Mouse (Mus musculus) thymus, adult 2 months (tissue): ENCODE measurements around the gene Piwil1. TPM values are rescaled to one million over a fixed set of nuclear protein-coding genes. Genes with fewer than 3 reads are reported as not detected.
A peak's percentile ranks its signal among the peaks of the same experiment; 100 is the strongest.

Experiments
- DNase-seq: peaks from one replicate; pipeline ENCODE4 v3.0.0; 2021
- H3K27ac ChIP-seq: fragments of 200-500 bp; 2 replicates; pipeline ENCODE4 v1.5.1; 2012; ENCODE audit warnings: low read length, control low read depth; ENCODE audit not compliant: control insufficient read depth, insufficient read depth
- H3K27me3 ChIP-seq: fragments of 200-500 bp; 2 replicates; pipeline ENCODE4 v1.6.1; 2012; ENCODE audit warnings: mild to moderate bottlenecking, low read length, moderate library complexity, mixed read lengths; ENCODE audit not compliant: control insufficient read depth, insufficient read depth
- H3K36me3 ChIP-seq: fragments of 200-500 bp; 2 replicates; pipeline ENCODE4 v1.6.1; 2012; ENCODE audit warnings: mild to moderate bottlenecking, low read length, moderate library complexity; ENCODE audit not compliant: control insufficient read depth, insufficient read depth
- H3K4me1 ChIP-seq: fragments of 200-500 bp; replicated peaks from 2 replicates; pipeline ENCODE4 v1.6.1; 2012; ENCODE audit warnings: low read length; ENCODE audit not compliant: control insufficient read depth, insufficient read depth
- H3K4me3 ChIP-seq: fragments of 200-500 bp; 2 replicates; pipeline ENCODE4 v1.5.1; 2012; ENCODE audit warnings: mild to moderate bottlenecking, low read length, control low read depth, moderate library complexity; ENCODE audit not compliant: control insufficient read depth, insufficient read depth
- CTCF ChIP-seq: fragments of 200-500 bp; IDR thresholded peaks from 2 replicates; pipeline ENCODE4 v1.5.1; 2012; ENCODE audit warnings: mild to moderate bottlenecking, control low read depth, low read length, moderate library complexity, borderline replicate concordance; ENCODE audit not compliant: control insufficient read depth, poor library complexity, insufficient read depth; ENCODE audit errors: extremely low read depth
- POLR2A ChIP-seq: fragments of 200-500 bp; IDR thresholded peaks from 2 replicates; pipeline ENCODE4 v1.6.1; 2012; ENCODE audit warnings: mild to moderate bottlenecking, low read length, control low read depth, moderate library complexity; ENCODE audit not compliant: control insufficient read depth, poor library complexity, insufficient read depth; ENCODE audit errors: extremely low read depth
- WGBS: fragments of 180-500 bp; shearing (Covaris S2); methylation state at CpG from one replicate; pipeline ENCODE4 v1.1.7; 2018; 5-methylcytosine and 5-hydroxymethylcytosine counted together
- polyA plus RNA-seq: library from polyadenylated mRNA; depleted of rRNA; stranded (reverse); fragments of >200 nt; gene quantifications from 2 replicates; pipeline ENCODE4 v1.2.3, GENCODE M21; 2012

Gene Piwil1
- polyA plus RNA-seq, 1 experiment = 0.08 TPM

DNA sequence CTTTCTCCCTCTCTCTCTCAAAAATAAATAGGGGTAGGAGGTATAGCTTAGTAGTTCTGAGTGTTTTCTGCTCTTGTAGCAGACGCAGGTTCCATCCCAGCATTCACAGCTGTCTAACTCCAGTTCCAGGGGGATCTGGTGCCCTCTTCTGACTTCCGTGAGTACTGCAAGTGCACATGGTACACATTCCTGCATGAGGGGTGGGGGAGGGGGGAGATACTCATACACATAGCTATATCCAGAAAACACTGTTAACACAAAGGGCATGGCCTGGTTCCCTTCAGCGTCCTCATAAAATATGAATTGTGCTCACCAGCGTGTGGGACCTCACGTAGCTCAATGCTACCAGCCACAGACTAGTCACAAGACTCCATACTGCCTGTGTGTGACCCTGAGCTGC, 27.0 kb downstream of the Piwil1 start:
- no peak overlapping the region for H3K27ac ChIP-seq
- H3K4me1 ChIP-seq = no peaks in the 10 kb centered on the region
- no peak overlapping the region for H3K4me3 ChIP-seq
- H3K36me3 ChIP-seq = no peaks in the 10 kb centered on the region
- no peaks in the 10 kb centered on the region for H3K27me3 ChIP-seq
- WGBS = 82% methylated on average over 5 of the region's 5 CpGs
- no peak for DNase-seq
- TF ChIP-seq POLR2A (no peak), CTCF (no peak)

DNA sequence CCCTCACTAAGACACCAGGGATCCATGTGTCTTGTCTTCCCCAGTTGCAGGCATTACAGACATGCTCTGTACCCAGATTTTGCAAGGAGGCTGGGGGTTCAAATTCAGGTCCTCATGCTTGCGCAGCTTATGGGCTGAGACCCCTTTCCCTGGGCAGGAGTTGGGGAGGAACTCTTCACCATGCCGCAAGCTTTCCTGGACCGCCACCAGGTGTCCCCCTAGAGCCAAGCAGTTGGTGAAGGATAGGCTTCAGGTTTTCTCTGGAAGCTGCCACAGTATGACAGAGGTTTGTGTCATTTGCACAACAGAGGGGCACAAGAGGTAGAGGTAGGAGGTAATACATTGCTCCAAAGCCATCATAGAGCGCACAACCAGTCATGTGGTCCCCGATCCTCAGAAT, 28.3 kb downstream of the Piwil1 start:
- TF ChIP-seq POLR2A (no peak), CTCF (no peak)
- Histone ChIP-seq H3K36me3 (no peaks in the 10 kb centered on the region), H3K27ac (no peak overlapping the region), H3K4me3 (no peak overlapping the region), H3K27me3 (no peaks in the 10 kb centered on the region), H3K4me1 (no peaks in the 10 kb centered on the region)
- 53% methylated on average over 5 of the region's 5 CpGs for WGBS
- peak; percentile 9 for DNase-seq

DNA sequence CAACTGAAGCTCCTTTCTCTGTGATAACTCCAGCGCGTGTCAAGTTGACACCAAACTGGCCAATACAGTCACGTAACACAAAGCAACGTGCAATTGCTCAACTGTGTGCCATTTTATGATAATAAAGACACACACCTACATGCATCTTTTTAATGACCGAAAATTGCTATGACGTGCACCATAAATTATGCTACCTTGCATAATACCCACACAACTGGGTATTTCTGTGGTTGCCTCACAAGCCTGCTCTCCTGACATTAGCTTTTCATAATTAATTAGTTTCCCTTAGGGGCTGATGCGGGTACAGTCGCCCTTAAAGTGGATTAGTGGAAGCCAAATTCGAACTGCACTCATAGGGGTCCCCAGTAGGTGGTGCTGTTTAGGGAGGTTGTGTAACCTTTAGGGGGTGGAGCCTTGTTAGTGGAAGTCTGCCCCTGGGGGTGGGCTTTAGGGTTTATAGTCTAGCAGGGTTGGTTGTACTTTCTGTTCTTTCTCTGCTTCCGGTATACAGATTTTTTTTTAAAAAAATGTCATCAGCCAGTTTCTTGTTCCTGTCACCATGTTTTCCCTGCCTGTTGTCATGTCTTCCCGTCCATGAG, 30.2 kb downstream of the Piwil1 start:
- H3K4me1 ChIP-seq = no peaks in the 10 kb centered on the region
- H3K4me3 ChIP-seq = no peak overlapping the region
- TF ChIP-seq POLR2A (no peak), CTCF (no peak)
- DNase-seq = no peak
- no peaks in the 10 kb centered on the region for H3K27me3 ChIP-seq
- WGBS = 80% methylated on average over 11 of the region's 11 CpGs
- H3K36me3 ChIP-seq = no peaks in the 10 kb centered on the region
- H3K27ac ChIP-seq = no peak overlapping the region

DNA sequence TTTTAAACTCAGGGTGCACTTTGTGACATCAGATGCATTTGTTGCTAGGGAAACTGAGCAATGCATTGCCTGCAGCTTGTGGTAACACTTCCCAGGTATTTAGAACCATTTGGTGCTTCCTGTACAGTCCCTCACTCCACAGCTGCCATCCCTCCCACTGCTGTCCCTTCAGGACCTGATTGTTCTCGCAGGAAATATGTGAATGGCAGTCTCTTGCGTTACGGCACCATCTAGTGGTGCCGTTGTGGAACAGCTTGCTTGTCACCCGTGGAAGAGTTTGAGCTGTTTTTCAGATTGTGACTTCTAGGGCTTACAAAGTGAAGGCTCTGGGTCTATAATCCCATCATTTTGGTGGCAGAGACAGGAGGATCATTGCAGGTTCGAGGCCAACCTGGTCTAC, 31.6 kb downstream of the Piwil1 start:
- DNase-seq = peak; percentile 15
- H3K36me3 ChIP-seq = no peaks in the 10 kb centered on the region
- TF ChIP-seq POLR2A (no peak), CTCF (no peak)
- H3K4me3 ChIP-seq = no peak overlapping the region
- no peaks in the 10 kb centered on the region for H3K27me3 ChIP-seq
- WGBS = 8% methylated on average over 6 of the region's 6 CpGs
- no peaks in the 10 kb centered on the region for H3K4me1 ChIP-seq
- H3K27ac ChIP-seq = no peak overlapping the region

DNA sequence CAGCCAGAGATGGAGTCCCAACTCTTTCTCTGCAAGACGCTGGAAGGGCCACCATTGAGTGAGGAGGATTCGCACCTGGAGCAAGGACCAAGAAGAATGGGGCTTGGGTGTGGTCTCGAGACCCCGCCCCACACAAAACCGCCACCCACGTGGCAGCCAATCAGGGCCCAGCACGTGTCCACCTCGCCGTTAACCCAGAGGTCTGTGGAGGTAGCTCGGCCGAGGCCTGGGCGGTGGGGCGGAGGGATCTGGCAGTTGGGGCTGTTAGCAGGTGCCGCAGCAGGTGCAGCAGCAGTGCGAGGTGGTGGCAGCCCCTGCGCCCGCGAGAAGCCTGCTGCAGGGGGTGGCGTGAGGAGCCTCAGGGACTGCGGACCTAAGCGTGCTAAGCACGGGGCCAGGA, 33.6 kb downstream of the Piwil1 start:
- no peak for DNase-seq
- 77% methylated on average over 22 of the region's 22 CpGs for WGBS

DNA sequence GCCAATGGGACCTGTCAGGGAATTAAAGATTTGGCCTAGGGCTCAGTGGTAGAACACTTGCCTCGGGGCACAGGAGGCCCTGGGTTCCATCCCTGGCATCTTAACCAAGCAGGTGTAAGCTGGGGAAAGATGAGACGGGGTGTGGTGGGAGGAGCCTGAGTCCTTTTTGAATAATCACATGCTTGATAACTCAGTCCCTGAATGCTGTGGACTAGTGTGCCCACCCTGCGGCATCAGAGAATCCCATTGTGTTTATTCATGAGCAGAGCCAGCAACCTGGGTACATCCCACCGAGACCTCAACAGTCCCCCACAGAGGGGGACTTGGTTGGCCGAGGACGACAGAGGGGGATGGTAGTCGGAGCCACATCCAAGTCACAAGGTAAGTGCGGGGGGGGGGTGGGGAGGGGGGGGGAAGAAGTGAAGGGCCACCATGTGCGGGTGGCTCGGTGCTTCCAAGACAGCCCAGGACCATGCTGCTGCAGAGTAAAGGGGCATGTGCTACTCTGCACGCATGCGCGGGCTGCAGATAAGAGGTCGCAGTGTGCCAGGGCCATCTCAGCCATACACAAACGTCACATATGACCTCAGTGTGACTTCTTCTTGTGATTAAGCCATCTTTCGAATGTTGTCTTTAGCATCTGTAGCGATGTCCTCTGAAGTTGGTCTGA, 37.0 kb downstream of the Piwil1 start:
- no peak for TF ChIP-seq POLR2A
- no peak for TF ChIP-seq CTCF
- WGBS = 53% methylated on average over 16 of the region's 17 CpGs

More for the DNA sequence above, 33.6 kb downstream of the Piwil1 start:
- TF ChIP-seq CTCF = no peak
- TF ChIP-seq POLR2A = no peak
- Histone ChIP-seq H3K27me3 (no peaks in the 10 kb centered on the region), H3K4me1 (no peaks in the 10 kb centered on the region), H3K36me3 (no peaks in the 10 kb centered on the region), H3K4me3 (no peak overlapping the region), H3K27ac (no peak overlapping the region)

DNA sequence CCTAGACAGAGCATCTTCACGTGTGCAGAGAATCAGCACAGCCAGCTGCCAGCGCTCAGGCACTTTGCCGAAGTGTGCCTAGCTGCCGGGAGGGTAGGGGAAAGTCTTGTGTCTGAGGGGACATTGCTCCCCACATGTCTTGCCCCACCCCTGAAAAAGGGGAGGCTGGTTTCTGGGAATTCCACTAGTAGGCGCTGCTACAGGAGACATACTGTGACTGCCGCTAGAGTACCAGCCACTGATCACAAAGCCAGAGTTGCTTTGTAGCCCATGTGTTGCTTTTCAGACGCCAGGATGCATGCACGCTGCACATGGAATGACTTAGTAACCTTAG, 37.5 kb downstream of the Piwil1 start:
- TF ChIP-seq CTCF = no peak
- no peak for TF ChIP-seq POLR2A
- Histone ChIP-seq H3K36me3 (no peaks in the 10 kb centered on the region), H3K4me3 (no peak overlapping the region), H3K27ac (no peak overlapping the region), H3K4me1 (no peaks in the 10 kb centered on the region), H3K27me3 (no peaks in the 10 kb centered on the region)
- WGBS = 42% methylated on average over 8 of the region's 8 CpGs
- DNase-seq = no peak

More for the DNA sequence above, 37.0 kb downstream of the Piwil1 start:
- no peak for DNase-seq
- Histone ChIP-seq H3K27ac (no peak overlapping the region), H3K4me3 (no peak overlapping the region), H3K36me3 (no peaks in the 10 kb centered on the region), H3K4me1 (no peaks in the 10 kb centered on the region), H3K27me3 (no peaks in the 10 kb centered on the region)
